Mouse (Mus musculus): ENCODE data around the gene S100a8.

S100a8 gene

DNA sequence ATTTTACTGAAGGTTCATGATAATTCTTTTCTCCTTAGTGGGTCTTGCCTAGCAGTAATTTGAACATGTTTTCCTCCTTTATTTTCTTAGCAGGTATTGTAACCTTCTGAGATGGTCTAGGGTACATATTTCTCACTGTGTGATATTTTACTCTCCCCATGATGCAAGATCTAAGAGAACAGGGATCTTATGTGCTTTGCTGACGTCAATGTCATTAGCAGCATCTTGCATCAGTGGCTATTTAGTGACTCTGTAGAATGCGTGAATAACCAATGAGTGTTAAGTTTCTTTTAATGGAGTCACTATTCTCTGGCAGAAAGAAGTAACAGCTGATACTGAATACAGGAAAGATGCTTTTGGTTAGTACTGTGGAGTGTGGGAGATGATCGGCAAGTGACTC is 15.2 kb downstream of the S100a8 start:
- no peak for DNase-seq (ENCODE audit: low spot score)

DNA sequence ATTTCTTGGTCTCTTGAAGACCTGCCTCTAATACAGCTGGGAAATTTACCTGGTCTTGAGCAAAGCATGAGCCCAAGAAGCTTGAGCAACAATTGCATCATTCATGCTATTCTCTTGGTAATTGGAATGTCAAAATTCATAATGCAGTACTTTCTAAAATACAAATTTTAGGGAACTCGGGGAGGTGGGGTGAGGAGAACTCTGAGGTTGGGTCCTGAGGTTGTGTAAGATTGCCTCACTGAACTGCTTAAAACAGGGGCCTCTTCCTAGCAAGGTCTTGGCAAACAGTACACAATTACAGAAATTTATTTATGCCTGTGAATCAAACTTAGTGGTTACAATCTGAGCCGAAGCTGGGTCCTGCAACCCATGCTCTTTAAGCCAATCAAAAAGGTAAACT is 18.1 kb downstream of the S100a8 start:
- DNase-seq (ENCODE audit: low spot score): no peak

DNA sequence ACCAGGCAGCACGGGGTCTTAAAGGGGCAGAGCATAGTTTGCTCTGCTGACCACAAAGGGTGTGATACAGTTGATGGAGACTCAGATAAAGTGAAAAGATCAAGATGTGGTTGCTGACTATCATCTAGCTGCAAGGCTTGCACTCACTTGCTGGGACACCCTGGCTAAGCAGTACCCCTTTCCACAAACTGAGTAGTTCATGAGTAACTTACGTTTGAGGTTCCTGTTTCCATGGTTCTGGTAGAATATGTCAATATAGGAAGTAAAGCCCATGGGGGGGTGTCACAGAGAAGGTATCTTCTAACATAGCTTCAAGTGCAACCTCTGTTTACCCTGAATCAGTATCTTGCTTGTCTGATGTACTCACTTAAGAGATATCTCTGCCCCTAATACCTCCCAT is 24.7 kb downstream of the S100a8 start:
- no peak for DNase-seq (ENCODE audit: low spot score)

DNA sequence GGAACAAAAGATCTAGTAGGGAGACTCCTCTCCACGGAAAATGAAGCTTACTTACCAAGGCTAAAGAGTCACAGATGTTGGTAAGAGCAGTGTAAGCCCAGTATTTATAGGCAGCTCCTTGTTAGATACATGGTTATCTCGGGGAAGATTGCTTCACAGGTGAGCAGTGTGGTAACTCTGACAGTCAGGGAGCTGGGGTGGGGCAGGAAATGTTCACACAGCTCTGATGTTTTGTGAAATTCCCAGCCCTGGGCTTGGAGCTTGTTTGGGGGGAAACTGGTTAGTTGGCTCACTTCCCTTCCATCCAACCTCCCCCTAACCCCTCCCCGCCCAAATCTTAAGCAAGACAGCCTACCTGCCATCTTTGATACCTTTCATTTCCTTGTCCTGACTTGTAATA is 26.8 kb downstream of the S100a8 start, which contains the start of gene S100a9:
S100a9 (minus strand) TSS at position 109 of the 400 bp plus-strand sequence.
- DNase-seq (ENCODE audit: low spot score): no peak

DNA sequence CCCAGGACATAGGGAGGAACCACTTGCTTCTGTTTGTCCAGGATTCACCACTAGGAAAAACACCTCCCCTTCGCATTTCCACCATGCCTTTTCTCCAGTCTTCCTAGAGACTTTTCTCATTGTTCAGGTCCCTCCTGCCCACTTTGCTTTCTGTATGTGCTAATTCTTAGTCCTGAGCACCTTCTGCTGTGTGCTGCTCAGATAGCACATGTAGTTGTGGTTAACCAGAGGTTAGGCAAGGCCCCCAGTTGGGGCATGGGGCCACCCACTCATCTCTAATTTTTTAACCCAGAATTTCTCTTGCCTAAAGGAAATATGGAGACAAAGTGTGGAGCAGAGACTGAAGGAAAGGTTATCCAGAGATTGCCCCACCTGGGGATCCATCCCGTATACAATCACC is 33.5 kb downstream of the S100a8 start:
- DNase-seq (ENCODE audit: low spot score): no peak

DNA sequence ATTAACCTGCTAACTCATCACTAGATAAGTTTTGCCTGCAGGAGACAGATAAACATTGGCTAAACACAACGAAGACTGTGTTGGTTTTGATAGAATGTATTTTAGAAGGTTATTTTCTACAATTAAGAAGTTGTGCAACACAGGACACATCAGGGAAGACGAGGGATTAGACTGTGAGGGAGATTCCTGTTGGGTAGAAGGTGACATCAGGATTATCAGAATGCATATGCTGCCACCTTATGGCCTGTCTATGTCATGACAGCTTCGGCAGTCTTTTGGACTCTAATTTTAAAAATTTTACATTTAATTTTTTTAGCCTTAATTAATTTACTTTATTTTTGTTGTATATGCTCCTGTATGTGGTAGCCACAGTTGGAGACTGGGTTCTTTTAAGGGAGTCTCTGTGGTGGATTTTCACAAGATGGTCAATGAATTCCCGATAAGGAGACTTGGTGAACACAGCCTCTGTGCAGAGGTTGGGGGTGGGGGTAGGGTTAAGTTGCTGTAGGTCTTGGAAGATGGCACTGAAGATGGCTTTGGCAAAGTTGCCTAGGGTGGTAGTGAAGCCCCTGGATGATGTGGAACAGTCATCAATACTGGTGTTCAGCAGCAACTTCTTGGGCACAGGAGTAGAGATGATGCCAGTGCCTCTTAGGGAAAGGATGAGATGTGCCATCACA is 39.9 kb downstream of the S100a8 start:
- peak; percentile 8 for DNase-seq (ENCODE audit: low spot score)

DNA sequence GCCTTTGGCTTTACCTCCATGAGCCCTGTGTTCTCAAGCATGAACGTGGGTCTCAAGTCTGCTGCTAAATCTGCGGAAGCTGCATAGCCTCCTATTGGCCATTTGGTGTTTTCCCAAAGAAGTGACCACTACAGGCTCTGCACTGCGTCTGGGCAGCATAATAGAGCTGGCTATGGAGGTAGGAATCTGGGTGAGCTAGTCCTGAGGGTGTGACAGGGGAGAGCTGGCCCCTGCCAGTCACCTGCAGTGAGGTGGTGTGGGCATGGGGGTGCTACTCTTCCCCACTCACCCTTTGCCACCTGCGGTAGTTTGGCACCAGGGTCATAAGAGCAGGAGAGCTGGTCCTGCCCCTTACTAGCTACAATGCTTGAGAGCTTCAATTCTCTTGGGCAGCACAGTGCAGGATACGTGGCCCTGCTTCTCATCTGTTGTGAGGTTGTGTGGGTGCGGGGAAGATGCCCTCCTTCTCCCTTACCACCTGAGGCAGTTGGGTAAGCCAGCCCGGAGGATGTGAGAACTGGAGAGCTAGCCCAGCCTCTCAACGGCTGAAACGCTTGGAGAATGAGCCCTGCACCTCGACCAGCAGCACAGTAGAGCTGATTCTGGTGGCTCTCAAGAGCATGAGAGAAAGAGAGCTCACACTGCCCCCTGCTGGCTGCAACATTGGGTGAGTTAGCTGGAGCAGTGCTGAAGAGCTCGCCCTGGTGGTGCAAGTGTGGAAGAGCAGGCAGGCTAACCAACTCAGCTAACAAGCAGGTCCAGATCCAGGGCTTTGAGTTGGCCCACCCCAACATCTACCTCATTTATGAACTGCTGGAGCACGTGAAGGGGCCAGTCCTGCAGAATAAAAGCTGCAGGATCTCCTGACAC is 41.0 kb downstream of the S100a8 start:
- peak; percentile 92 for DNase-seq (ENCODE audit: low spot score)

Measured in layer of hippocampus, adult 11-12 months (tissue).